Mouse (Mus musculus) megakaryocyte-erythroid progenitor cell, adult 5-6 weeks (primary cell): ENCODE measurements around the gene Adrm1. TPM values are rescaled to one million over a fixed set of nuclear protein-coding genes. Genes with fewer than 3 reads are reported as not detected.

Experiments used
- ATAC-seq: replicated peaks from 2 replicates; pipeline ENCODE4 v1.8.0; 2016; ENCODE audit warnings: mild to moderate bottlenecking, inconsistent platforms; ENCODE audit not compliant: severe bottlenecking, poor library complexity, low FRiP score, low TSS enrichment
- total RNA-seq, 2 experiments: library from RNA; stranded (forward) in 1 of 2; stranded (reverse) in 1 of 2; fragments of 200-1000, 215-1000 nt in 1 of 2; fragments of >200 nt in 1 of 2; fragmentation: Nextera tagmentation in 1 of 2; gene quantifications; 2 replicates each; pipeline ENCODE4 v1.2.3; 2014 to 2017

The Adrm1 gene
- total RNA-seq, 2 experiments from 2014 or later = 76.2 to 143 TPM

DNA sequence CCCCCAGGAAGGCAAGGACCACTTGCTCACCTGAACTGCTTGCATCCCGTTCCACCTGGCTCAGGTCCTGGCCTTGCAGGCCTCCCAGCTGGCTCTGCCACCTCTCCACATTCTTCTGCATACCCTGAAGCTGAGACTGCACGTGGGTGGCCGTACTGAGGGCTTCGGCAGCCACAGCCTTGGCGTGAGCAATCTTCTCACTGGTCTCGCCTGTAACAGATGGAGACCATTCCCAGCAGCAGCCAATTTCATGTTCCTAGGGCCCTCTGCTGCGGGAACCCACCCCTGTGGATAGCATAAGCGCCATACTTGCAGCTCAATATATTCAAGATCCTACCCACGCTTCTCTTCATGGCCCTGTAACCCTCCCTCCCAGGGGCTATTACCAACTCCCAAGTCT, 10.3 kb downstream of the Adrm1 start:
- no peak for ATAC-seq

DNA sequence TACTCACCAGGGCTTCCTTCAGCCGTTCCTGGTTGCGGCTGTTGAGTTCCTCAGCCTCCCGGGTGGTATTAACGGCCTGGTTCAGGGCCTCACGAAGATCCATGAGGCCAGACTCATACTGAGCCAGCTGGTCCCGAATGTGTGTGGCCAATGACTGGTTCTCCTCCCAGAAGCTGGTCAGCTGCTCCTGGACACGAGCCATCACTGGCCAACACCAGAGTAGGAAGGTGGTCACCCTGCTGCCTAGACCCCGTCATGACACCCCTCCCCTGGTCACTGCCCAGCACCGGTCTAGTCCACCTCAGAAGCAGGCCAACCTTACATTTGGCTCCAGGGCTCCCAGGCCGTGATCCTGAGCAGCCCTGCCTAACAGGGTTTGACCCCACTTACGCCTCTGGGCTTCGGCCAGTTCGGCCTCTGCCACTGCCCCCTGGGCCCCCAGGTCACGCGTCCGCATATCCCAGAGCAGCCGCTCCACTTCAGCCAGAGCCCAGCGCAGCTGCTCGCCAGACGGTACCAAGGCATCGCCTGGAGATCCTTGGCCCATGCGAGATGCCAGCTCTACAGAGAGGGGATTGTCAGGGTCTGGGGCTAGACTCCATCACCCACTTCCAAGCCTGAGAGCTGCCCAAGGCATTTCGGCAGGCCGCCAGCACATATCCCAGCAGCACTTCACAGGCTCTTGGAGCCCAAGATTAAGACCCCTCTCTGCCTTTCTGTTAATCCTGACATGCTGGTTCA, 12.9 kb downstream of the Adrm1 start:
- ATAC-seq = no peak

DNA sequence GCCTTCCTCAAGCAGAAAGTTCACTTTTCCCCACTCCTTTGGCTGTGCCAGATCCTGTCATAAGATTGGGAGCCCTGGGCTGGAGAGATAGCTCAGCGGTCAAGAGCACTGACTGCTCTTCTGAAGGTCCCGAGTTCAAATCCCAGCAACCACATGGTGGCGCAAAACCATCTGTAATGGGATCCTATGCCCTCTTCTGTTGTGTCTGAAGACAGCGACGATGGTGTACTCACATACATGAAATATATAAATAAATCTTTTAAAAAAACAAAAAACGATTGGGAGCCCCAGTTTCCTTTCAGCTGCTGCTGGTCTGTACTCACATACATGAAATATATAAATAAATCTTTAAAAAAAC, 13.4 kb downstream of the Adrm1 start:
- no peak for ATAC-seq

DNA sequence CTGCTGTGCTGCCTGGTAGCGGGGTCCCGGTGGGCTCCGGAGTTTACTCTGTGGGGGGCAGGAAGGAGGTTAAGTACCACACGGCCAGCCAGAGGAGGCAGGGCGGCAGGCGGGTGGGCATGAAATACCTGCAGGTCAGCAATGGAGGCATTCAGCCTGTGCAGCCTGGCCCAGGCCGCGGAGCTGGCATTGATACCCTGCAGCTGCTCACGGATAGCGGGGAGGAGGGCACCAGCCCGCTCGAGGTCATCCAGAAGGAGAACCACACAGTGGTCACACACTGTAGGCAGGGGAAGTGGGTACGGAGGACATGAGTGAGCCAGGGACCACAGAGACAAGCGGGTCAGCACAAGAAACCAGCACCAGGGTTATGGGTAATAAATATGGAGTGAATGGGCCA, 14.4 kb downstream of the Adrm1 start:
- no peak for ATAC-seq

DNA sequence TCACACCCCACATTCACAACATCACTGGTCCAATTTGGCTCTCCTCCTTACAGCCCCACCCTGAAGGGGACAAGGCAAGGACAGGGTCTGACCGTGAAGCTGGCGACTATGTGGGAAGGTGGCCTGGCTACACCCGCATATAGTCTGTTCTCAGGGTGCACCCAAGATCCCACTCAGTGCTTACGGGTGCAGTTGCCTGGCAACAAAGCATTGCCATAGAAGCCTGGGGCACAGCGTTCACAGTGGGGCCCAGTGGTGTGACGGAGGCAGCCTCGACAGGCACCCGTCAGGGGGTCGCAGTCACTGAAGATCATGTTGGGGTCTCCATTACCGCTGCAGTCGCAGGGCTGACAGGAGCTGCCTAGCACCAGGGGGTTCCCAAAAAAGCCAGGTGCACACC, 16.1 kb downstream of the Adrm1 start:
- no peak for ATAC-seq

DNA sequence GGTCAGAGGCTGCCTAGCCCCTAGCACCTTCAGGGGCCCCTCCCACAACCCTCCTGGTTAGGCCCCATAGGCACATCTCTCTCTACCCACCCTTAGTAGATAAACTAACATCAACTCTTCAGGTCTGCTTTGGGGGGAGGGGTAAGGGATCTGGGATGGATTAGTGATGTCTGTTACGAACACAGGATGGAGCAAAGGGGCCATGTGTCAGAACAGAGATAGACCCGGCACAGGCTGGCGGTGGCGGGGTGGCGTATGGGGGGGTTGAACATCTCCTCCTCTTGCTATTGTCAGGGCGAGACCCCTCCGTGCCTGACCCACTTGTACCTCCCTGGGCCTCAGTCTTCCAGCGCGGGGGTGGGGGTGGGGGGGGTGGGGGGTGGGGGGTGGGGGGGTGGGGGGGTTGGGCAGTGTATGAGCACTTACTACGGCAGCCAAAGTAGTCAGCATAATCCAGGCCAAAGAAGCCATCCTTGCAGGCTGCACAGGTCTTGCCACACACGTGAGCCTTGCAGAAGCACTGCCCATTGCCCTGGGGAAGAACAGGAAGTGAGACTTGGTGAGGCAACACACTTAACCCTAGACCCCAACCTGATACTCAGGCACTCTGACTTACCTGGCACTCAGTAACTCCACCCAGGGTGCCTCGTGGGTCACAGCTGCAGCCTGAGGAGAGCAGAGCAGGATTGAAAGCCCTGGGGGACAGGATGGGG, 25.5 kb downstream of the Adrm1 start:
- ATAC-seq = no peak

DNA sequence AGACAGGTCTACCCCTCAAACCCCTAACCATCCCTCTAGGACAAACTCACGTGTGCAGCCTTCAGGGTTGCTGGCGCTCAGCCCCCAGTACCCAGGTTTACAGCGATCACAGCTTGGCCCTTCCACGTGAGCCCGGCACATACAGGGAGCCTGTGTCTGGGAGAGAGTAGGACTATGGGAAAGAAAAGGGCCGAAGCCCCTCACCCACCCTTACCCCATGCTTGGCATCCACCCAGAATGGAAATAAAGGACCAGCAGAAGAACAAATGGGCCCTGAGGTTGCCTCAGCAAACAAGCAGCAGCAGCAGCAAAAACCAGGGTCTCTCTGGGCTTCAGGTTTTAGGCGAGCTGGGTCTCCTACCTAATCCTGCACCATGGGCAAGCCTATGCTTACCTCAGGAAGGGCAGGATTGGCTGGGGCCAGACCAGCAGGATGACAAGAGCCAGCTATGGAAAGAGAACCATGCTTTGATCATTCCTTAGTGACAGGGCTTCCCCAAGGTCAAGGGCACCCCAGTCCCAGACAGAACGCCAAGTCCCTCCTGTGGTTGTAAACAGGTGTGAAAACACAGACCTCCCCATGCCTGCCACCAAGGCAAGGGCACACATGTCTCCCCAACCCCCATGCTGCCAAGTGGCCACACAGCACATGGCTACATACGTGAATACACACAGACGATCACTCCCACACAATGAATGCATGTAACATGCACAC, 26.2 kb downstream of the Adrm1 start:
- no peak for ATAC-seq

DNA sequence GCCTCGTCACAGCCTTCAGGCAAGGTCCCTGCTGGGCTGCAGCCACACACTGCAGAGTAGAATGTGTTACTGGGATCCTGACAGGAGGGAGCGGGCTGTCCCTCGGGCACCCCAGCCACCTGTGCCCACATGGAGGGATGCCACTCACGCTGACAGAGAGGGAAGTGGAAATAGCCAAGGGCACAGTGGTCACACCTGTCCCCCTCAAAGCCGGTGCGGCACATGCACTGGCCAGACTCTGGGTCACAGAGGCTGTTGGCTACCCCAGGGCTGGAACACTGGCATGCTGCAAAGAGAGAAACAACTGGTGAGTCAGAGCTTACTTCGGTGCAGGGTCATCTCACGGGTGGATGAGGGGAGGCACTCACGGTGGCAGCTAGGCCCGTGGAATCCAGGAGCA, 27.5 kb downstream of the Adrm1 start:
- no peak for ATAC-seq

DNA sequence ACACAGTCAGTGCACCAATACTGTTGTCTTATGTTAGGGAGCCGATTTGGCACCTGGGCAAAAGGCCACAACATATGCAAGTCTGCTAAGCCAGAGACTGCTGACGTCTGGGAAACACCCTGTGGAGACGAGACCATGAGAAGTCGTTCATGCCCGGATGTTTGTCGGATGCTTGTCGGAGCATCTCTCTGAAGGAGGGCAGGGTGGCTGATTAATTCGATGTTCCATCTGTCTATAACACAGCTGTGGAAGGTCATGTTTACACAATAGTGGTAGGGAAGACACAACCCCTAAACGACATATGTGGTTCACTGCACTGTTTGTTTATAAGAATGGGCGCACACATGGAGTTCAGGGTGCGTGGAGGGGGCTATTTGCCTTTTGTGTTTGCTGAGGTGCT, 29.4 kb downstream of the Adrm1 start:
- no peak for ATAC-seq

DNA sequence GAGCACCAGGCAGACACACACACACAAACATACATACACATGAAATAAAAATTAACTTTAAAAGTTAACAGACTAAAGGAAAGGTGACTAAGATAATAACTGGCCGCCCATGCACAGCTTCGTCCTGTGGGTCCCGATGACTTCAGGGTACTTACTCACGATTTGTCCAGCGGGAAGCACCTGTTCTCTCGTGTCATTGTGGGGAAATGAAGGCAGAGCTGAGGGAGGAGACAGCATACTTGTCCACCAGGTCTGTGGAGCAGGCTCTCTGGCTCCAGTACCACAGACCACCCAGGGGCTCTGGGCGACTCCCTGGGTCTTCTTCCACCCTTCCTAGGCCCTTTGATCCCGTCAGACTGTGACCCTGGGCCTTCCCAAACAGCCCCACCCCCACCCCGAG, 30.0 kb downstream of the Adrm1 start:
- ATAC-seq = no peak

DNA sequence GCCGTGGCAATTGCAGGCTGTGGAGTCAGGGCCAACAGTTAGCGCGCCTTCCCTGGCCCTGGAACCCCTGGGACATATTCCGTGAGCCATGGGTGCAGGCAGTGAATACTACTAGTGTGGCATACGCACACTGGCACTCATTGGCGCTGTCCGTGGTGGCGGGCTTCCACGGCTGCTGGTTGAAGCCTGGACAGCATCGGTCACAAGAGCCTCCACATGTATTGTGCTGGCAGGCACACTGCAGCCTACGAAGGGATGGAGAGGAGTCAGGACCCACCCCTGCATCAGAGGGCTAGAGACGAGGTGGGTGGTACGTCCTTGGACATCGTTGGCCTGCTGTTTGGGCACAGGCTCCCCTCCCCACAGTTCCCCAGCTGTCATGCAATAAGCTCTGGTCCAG, 31.0 kb downstream of the Adrm1 start:
- no peak for ATAC-seq

DNA sequence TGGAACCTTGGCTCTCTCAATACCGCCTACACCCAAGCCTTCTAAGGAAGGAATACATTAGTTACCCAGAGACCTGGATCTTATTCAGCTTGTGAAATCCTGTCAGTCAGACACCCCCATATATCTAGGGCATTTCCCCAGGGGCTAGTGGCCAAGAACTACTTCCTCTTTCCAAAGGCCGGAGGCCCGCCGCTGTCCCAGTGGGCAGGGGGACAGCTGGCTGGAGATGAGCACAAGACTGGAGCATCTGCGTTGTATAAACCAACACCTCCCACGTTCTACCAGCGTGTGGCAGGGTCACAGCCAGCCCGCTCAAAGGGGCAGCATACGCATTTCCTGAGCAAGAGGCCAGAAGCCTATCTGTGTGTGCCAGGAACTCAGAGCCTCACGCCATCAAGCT, 31.5 kb downstream of the Adrm1 start:
- no peak for ATAC-seq

DNA sequence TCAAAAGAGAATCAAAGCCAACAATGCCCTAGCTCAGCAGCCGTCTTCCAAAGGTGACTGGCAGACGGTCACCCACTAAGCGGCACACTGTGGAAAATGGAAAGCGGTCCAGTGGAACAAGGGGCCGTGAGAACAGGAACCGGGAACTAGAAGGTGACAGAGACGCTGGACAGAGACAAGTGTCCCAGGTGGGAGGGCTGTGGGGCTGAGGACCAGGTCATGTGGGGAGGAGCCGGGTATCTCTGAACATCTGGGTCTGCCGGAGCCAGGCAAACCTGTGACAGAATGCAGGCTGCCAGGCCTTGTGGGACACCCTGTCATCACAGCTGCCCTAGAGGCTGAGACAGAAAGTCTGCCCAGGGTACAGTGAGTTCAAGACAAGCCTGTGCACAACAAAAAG, 33.2 kb downstream of the Adrm1 start:
- no peak for ATAC-seq

DNA sequence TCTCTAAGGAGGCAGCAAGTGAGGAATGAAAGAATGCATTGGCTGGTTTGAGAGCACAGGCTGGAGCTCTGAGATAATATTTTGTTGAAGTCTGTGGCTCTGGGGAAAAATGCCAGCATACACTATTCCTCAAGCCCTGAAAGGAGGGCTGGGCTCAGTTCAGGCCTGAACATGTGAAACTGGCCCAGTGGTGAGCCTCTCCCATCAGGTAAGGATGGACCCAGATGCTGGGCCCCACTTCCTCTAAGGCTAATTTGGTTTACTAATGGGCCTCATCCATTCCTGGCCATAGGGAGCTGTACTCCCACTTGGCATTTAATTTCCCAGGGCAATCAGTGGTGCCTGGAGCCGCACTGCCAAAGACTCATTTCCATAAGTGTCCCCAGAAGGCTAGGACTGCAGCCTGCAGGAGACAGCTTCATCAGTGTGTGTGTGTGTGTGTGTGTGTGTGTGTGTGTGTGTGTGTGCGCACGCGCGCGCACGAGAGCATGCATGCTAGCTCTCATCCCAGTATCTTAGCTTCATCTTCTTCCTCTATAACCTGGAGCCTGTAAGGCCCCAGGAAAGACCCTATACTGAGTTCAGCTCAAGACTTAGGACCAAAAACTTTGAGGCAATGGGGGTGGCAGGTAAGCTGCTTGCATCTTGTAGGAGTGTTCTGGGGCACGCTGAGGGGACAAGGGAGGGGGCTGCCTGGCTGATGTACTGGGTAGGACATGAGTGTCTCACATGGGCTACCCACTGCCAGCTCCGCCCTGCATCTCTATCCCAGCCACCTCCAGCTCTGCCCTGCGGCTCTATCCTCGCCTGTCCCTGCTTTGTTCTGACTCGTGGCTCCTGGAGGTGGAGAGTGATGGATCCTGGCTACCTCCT, 34.0 kb downstream of the Adrm1 start:
- ATAC-seq = no peak

DNA sequence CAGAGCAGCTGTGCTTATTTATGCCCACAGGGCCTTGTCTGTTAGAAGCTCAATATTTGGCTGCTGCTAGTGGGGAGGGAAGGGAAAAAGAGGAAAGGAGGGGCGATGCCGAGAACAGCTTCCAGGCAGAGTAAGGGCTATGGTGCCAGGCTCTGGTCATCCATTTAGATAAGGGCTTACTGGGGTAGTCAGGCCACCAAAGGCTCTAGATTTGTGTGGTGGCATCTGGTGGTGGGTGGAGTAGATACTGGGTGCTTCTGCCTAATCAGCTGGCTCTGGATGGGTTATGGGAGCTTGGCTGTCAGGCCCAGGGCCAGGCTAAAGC, 34.6 kb downstream of the Adrm1 start:
- ATAC-seq = no peak

DNA sequence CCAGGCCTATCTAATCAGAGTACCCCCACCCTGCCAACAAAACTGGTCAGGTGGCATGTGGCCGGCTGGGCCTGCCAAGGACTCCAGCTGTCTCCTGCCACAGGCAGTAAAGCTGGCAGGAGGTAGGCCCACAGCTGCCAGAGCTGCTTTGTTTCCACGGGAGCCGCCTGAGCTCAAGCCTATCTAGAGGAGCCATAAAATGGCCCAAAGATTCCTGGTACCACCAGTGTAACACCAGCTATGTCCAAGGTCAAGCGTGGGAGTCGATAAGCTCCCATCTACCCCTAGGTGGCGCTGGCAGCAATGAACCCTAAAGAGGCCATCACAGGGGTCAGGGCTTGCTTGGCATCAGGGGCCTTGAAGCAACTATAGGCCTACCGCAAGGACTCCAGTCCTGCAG, 36.6 kb downstream of the Adrm1 start:
- peak; percentile 65; the same call in 1 of the 2 replicates for ATAC-seq

DNA sequence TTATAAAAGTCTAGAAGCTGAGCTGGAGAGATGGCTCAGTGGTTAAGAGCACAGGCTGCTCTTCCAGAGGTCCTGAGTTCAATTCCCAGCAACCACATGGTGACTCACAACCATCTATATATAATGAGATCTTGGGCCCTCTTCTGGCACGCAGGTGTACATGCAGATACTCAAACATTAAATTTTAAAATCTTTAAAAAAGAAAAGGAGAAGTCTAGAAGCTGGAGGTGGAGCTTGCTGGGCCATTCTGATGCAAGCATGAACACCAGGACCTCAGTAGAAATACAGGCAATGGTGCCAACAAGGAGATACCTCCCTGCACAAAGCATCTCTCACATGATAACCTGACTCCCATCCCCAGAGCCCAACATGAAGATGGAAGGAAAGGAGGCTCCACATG, 37.7 kb downstream of the Adrm1 start:
- no peak for ATAC-seq

DNA sequence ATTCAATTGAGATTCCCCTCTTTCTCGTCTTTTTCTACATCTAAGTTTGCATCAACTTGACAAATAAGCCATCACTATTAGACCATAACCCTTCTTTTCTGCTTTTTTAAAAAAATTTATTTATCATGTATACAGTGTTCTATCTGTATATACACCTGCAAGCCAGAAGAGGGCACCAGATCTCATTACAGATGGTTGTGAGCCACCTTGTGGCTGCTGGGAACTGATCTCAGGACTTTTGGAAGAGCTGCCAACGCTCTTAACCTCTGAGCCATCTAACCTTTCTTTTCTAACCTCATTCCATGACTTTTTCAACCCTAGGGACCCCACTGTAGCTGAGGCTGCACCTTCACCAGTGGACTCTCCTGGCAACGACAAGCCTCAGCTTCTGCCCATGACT, 41.0 kb downstream of the Adrm1 start:
- no peak for ATAC-seq

DNA sequence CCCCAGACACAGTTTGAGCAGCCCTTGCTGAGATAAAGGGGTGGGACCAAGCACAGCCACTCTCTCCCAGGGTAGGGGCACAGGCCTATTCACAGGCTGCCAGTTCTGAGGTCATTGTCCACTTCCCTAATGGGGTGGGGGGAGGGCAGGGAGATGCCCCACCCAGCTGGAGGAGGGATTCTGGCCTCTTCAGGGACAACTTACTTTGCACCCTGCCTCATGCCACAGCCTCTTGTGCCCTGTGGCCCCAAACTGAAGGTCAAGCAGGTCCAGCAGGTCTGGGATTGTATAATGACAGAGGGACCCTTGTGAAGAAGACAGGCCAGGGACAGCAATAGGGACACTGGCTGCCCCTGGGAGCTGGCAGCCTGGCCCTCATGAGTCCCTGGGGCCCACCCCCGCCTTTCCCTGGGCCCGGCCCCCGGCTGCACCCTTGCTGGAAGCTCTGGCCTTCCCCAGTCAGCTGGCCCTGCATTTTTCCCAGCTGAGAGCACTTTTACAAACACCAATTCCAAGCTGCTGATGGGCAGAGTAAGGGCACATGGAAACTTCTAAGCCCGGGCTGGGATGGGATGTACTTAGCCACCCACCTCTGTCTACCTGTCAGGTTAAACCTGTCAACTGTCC, 43.2 kb downstream of the Adrm1 start:
- ATAC-seq = no peak
